Mouse (Mus musculus) testis, postnatal 10 days (tissue): ENCODE results near the gene Tubb4b.
"Not testable (repeated sequence)": the region's sequence is repeated elsewhere in the genome, so short reads cannot be mapped to it uniquely, and the experiment has no call there.

Source experiments
- DNase-seq: peaks from one replicate; pipeline ENCODE4 v3.0.0; 2021; ENCODE audit warnings: low spot score

The Tubb4b gene

DNA sequence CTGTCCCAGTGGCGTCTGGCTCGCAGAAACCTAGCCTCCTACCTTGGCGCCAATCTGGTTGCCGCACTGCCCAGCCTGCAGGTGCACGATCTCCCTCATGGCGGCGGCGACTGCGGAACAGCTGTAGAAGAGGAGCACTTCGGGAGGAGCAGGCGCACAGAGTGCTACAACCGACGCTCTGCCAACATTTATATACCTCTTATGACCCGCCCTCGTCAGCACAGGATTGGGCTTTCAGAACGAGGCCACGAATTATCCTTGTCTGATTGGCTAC, at the start of gene Tubb4b:
Gene Tubb4b, minus strand, starts transcription at position 211 of the 274 bp plus-strand sequence.
- DNase-seq: no peak

DNA sequence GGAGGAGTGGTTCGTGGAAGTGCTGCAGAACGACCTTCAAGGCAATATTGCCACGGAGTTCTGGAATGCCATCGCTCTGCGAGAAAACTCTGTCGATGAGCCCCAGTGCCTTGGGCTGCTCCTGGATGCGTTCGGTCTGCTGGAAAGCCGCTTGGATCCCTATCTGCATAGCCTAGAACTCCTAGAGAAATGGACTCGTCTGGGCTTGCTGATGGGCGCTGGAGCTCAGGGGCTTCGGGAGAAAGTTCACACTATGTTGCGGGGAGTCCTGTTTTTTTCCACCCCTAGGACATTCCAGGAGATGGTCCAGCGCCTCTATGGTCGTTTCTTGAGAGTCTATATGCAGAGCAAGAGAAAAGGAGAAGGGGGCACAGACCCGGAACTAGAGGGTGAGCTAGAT, 48.5 kb upstream of the Tubb4b start:
- no peak for DNase-seq

DNA sequence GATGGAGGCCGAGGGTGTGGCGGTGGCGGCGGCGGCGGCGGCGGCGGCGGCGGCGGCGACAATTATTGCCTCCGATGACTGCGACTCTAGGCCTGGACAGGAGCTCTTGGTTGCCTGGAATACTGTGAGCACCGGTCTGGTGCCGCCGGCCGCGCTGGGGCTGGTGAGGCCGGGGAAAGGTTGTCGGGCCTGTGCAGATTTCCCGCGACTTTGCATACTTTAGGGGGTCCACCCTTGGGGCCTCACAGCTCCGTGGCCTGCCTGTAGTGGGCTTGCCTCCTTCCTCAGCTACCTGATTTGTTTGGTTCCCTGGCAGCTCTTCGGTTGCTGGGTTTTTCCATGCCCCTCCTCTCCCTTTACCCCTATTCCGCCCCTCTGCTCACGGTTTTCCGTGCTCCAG, 48.0 kb upstream of the Tubb4b start:
- no peak for DNase-seq

DNA sequence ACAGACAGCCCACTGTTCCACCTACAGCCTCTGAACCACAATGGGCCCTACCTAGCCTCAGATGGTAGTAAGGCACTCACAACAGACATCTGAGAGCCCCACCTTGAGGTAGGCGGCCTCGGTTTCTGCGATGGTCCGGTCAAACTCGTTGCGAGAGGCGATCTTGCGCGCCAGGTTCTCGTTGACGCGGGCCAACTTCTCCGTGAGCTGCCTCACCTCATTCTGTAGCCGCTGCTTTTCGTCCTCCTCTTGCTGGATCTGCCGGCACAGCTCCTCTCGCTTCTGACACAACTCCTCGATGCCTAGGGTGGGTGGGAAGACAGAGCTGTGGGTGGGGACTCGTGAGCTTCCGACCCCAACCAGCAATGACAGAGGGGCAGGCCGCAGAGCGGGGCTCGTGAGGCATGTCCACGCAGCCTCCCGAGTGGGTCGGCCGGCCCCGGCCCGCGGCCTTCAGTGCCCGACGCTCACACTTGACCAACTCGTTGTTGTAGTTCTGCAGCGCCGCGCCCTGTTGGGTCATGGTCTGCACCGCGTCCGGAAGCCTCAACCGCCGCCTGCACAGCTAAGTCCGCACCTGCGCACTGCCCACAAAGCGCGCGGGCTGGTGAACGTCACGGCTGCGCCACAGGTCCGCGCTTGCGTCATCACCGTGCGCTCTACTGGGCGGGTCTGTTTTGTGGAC, 47.5 kb upstream of the Tubb4b start, which contains the start of the genes Ssna1 and Anapc2:
Gene Ssna1, minus strand, starts transcription at position 612 of the 685 bp plus-strand sequence.
Gene Anapc2, plus strand, starts transcription at position 652 of the 685 bp plus-strand sequence.
- peak; percentile 99 for DNase-seq

DNA sequence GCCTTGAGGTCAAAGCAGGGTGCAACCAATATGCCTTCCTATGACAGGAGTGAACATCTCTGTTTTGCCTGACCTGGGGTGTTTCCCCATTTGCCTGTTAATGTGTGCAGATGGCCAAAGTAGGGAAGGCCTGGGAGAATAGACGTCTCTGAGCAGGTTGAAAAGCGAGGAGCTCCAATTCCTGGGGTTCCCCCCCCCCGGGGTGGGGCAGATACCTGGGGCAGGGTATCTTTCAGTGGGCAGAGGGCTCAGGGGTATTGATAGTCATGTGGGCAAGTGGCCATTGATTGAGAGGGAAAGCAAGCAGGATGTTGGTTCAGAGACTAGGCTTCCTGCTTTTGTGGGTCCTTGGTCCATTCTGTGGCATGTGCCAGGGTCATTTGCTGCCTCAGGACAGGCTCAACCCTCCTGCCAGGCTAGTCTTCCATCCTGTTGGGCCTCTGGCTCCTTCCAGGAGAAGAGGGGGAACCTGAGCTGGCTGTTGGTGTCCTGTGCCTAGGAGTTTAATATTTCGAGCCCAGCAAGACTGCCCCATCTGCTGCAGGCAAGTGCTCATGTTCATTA, 43.3 kb upstream of the Tubb4b start:
- no peak for DNase-seq

DNA sequence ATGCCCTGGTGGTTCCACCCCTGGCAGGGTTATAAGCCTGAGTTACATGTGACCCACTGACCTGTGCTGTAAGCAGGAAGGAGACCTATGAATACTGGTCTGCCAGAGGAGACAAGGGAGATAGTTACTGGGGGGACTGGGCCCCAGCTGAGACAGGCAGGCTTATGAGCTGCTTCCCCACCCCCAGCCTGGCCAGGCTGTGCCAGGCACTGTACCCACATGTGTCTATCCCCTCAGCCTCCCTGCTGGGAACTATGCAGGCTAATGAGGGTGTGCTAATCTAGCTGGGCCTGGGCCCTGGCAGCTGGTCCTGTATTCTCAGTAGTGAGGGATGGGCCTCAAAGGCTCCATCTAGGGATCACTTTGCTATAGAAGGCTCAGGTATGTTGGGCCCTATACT, 42.7 kb upstream of the Tubb4b start:
- no peak for DNase-seq

DNA sequence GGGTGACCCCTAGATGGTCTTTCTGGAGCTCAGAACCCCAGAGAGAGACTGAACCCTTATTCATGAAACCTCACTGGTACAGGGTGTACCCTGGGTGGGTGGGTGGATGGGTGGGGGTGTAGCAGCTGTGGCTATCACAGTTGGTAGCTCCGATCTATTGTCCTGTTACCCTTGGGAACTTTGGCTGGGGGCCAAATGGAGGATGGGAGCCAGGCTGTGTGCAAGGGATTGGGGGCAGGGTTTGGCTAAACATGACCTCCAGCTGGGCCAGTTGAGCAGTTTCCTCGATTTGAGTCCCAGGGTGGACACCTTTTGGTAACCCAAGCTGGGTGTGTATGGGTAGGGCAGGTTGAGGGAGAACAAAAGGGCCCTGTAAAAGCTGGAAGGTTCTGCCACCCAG, 42.2 kb upstream of the Tubb4b start:
- DNase-seq: no peak

DNA sequence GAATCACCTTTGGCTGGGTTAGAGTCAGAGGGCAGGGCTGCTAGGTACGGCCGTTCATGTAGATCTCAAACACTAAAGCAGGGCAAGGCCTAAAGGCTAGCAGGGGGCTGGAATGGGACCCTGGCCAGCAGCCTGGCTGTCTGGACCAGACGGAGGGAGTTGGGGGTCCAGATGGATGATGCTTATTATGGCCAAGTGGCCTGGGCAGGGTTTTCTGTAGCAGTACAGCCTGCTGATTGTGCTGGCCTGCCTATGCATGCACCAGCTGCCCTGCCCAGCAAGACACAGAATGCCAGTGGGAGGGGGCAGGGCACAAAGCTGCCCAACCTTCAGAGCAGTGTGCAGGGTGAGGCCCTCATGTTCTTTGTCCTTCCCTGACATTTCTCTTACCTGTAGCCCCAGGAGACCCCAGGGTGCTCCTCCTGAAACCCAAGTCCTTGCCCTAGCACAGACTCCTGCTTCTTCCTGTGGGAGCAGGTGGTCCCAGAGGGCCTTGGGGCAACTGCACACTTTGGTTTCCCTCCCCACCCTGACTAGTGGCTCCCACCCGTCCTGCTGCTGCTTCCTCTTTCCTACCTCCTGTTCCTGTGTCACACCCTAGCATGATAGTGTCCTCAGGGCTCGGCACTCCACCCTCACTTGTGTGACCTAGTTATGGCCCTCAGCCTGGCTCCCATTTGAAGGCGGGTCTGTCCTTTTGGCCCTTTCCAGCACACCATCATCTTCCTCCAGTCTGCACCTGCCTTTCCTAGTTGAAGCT, 41.6 kb upstream of the Tubb4b start:
- DNase-seq: no peak

DNA sequence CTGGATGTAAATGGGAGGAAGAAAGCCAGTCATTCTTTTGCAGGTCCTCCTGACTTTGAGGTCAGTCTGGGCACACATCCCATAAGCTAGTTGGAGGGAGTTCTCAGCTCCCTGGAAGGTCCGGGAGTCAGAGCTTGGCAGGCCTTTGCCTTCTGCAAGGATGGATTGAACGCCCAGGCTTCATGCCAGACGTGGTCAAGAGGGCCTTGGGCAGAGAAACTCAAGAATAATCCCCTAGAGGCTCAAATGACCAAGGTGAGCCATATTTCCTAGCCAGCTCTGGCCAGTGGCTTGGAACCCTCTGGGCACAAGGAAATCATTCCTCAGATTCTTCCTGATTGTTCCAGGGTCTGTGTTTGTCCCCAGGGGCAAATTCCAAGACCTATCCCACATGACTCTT, 40.3 kb upstream of the Tubb4b start:
- DNase-seq: no peak

DNA sequence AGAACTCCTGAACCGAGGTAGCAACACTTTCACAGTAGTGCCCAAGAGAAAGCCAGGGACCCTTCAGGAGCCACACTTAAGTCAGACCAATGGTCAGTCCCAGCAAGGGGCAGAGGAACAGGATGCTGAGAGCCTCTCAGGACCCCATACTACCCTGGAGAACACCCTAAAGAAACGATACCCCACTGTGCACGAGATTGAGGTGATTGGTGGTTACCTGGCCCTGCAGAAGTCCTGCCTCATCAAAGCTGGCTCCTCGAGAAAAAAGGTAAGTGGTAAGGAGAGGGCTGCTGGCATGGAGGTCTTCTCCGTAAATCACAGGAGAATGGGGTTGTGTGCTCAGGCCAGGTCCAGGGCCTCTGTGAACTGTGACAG, 39.8 kb upstream of the Tubb4b start:
- no peak for DNase-seq

DNA sequence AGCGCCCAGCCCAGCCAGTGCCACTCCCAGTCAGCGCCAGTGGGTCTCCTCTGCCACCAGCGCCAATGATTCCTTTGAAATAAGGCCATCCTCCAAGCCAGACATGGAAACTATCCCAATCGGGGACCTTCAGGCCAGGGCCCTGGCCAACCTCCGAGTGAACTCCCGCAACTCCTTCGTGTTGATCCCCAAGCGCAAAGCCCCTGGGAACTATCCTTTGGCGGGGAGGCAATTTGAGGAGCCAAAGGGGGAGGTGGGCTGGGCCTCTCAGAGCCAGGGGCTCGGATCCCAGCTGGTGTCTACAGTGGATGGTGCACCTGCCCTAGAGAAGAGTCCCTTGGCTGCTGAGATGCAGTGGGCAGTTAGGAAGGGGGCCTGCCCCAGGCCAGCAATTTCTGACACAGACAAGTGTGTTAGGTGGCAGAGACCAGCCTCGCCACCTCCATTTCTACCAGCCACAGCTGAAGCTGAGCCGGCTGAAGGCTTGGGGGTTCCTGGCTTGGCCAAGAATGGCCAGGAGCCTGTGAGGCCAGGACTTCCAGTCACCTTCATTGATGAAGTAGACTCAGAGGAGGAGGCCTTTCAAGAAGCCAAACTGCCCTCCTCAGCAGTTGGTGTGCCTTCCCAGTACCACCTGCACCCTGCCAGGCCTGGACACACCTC, 39.3 kb upstream of the Tubb4b start:
- DNase-seq: no peak

DNA sequence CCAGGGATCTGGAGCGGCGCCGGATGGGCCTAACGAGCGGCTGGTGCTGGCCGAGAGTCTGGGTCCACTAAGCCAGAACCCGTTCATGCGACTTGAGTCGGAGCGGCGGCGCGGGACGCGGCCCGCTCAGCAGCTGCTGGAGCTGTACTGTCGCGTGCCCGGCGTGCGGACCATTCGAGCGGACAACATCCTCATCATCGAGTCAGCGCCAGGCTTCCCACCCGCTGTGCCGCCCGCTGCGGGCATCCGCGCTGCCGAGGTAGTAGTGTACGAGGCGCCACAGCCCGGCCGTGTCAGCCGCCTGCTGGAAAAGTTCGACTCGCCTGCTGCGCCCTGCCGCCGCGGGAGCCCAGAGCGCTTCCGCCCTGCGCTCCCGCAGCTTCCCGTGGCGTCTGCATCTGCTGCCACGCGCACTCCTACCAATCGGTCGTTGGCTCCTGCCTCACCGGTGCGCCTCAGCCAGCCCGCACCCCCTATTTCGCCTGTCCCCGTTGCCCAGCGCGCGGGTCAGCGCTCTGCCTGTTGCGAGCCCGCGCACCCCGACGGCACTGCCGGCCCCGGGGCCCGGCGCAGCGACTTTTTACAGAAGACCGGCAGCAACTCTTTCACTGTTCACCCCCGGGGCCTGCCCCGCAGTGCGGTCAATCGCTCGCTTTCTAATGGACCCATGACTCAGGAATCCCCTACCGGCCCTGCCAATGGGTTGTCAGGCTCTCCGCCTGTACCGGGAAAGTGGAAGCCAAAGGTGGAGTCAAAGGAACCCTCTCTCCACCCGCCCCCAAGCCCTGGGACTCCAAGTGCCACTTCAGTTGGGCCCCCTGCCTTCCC, 38.5 kb upstream of the Tubb4b start:
- DNase-seq: peak; percentile 62

DNA sequence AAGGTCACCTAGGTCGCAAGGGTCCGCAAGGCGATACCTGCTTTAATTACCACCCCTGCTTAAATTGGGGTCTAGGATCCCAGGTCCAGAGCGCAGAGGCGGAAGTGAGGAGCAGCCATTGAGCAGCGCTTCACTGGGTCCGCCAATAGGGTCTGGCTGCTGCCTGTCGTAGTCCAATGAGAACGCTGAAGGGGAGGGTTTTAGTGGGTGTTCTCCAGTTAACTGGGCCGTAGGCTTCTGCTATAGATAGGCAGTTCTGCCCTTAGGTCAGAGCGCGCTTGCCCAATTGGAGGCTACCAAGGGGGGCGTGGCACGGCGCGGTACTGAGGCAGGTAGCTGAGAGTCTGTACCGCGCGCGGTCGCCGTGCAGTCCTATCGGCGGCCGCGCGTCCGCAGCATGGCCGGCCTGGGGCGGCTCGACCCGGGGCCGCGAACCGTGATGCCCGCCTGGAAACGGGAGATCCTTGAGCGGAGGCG, 37.8 kb upstream of the Tubb4b start, which contains the start of gene Tprn:
Gene Tprn, plus strand, starts transcription at position 328 of the 477 bp plus-strand sequence.
- peak; percentile 93 for DNase-seq

DNA sequence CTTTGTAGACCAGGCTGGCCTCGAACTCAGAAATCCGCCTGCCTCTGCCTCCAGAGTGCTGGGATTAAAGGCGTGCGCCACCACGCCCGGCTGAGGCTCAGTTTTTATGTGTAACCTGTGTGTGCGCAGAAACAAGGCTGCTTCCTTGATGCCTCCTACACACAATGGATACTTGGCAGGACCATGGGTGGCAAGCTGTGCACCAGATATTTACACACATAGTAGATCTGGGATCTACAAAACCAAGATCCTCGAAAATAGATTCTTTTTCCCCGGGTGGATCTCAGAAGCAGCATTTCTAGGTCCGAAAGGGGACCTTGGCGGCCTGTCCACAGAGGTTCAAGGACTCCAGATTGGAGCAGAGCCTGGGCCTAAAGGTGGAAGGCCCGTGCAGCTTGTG, 37.4 kb upstream of the Tubb4b start:
- DNase-seq: no peak

DNA sequence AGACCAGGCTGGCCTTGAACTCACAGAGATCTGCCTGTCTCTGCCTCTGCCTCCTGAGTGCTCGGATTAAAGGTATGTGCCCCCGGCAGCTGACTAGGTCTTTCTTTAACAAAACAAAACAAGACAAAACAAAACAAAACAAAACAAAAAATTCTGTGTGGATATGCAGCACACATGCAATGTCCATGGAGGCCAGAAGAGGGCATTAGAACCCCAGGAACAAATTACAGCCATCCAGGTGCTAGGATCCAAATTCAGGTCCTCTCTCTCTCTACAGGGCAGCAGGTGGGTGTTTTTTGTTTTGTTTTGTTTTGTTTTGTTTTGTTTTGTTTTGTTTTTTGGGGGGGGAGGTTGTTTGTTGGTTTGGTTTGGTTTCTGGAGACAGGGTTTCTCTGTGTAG, 34.4 kb upstream of the Tubb4b start:
- no peak for DNase-seq

DNA sequence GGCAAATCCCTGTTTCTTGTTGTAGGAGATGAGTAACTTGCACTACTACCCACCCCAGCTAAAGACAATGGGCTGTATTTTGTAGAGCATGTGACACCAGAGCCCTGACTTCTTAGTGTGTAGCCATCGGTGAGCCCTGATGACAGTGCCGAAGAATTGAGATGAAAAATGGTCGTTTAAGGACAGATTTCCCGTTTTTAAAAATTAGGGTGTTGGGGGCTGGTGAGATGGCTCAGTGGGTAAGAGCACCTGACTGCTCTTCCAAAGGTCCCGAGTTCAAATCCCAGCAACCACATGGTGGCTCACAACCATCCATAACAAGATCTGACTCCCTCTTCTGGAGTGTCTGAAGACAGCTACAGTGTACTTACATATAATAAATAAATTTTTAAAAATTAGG, 32.7 kb upstream of the Tubb4b start:
- DNase-seq: not testable (repeated sequence)

DNA sequence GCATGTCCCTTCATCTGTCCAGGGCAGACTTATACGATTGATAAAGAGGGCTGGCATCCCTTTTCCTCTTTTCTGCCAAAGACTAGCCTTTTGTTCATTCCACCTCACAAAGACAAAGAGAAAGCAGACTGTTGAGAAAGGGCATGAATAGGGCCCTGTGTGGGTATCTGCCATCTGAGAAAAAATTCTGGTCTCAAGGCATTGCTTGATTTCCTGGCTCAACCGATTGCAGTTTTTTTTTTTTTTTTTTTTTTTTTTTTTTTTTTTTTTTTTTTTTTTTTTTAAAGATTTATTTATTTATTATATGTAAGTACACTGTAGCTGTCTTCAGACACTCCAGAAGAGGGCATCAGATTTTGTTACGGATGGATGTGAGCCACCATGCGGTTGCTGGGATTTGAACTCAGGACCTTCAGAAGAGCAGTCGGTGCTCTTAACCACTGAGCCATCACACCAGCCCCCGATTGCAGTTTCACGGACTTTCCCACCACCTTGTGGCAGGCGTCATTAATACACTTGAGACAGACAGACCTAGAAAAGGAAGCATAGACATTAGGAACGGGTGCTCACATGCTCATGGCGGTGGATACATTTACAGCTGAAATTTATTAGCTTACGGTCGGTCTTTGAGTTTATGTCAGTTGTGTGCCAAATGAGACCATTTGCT, 32.1 kb upstream of the Tubb4b start:
- peak; percentile 75 for DNase-seq

DNA sequence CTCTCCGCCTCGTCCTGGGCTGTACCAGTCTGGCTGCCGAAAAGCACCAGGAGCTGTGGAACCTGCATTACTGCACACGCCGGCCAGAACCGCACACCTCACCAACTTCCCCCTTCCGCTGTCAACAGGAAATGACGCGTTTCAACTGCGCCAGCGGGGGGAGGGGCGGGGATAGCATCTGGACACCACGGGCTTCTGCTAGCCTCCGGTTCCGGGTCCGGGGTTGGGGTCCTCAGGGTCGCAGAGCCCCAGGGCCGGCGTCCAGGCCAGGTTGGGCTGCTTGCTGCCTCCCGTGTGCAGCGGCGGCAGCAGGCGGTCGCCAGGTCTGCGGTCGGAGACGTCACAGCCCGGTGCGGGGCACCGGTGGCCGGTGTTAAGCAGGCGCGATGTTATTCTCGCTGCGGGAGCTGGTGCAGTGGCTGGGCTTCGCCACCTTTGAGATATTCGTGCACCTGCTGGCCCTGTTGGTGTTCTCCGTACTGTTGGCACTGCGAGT, 30.8 kb upstream of the Tubb4b start, which contains the start of gene Tmem203:
Gene Tmem203, plus strand, starts transcription at position 156 of the 496 bp plus-strand sequence.
- DNase-seq: peak; percentile 95

DNA sequence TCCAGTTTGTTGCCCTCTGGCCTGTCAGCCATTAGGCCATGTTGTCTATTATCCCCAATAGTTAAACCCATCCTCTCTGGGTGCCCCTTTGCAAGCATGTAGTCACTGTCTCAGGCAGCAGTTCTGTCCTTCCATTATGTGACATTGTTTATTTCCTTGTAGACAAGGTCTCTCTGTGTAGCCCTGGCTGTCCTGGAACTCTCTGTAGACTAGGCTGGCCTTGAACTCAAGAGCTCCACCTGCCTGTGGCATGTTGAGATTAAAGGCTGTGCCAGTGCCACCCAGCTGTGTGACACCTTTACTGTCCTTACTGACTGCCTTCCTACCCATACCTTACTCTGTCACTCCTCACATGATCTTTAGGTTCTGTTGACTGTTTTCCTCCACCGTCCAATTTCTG, 27.8 kb upstream of the Tubb4b start:
- DNase-seq: no peak

DNA sequence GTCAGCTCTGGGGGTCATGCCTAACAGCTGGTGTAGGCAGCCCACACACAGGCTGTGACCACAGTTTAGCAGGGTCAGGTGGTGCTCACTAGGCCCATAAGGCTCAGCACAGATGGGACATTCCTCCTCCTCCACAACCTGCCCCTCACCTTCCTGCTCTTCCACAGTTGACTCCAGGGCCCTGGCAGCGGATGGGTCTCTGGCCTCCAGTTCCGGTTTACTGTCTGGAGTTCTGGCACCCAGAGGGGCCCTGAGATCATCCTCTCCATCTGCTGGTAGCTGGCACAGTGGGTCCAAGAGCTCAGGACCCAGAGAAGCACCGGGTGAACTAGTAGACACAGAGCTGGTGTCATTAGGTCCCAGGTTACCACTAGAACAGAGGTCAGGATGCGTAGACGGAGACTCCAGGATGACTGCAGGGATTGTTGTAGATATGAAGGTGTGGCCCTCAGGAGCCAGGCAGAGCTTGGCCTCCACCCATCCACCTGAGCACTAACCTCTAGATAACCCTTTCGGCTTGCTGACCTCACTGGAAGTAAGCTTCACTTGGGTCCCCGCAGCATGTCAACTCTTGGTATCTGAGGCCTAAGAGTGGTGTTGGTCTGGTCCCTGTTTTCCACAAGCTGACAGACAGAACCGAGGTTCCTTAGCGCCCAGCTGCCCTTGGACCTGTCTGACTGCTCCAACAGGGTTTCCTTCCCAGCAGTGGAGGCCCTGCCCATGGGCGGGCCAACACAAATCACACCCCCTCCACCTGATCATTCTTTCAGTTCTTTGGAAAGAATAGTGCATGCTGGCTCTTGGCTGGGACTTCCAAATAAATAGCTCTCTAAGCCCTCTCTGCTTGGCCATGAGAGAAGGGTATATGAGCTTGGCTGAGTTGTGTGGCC, 21.9 kb upstream of the Tubb4b start, which contains the start of gene AL732309.1:
Gene AL732309.1, minus strand, starts transcription at position 681 of the 890 bp plus-strand sequence.
- no peak for DNase-seq
